Mouse (Mus musculus) ES-E14 (cell line): Measurements from ENCODE around the gene Slc3a2.

Experiments
- CHD2 ChIP-seq: IDR thresholded peaks from 2 replicates; pipeline ENCODE4 v1.6.1; 2014; ENCODE audit warnings: mild to moderate bottlenecking, low read depth, low read length, inconsistent platforms
- HCFC1 ChIP-seq: IDR thresholded peaks from 2 replicates; pipeline ENCODE4 v1.6.1; 2012; ENCODE audit warnings: low read length, inconsistent platforms, borderline replicate concordance; ENCODE audit not compliant: insufficient read depth
- MAFK ChIP-seq: IDR thresholded peaks from 2 replicates; pipeline ENCODE4 v1.6.1; 2014; ENCODE audit warnings: mild to moderate bottlenecking, low read depth, low read length, inconsistent platforms; ENCODE audit not compliant: insufficient read depth
- ZNF384 ChIP-seq: IDR thresholded peaks from 2 replicates; pipeline ENCODE4 v1.6.1; 2012; ENCODE audit warnings: low read depth, low read length, inconsistent platforms

DNA sequence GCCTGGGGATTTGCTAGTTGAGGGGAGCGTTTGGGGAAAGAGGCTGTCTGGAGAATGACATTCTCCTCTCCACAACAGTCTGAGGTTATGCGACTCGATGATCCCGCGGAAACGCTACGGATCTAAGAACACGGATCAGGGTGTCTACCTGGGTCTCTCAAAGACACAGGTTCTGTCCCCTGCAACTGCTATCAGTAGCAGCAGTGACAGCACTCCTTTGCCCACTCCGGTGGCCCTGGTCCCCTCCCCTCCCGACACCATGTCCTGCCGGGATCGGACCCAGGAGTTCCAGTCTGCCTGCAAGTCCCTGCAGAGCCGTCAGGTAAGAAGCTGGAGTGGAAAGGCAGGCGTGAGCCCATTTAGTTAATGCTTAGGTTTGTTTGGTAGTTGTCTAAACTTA lies 19.0 kb upstream of the Slc3a2 start:
- no peak for TF ChIP-seq ZNF384
- no peak for TF ChIP-seq HCFC1
- TF ChIP-seq CHD2: no peak
- TF ChIP-seq MAFK: no peak
